Mouse (Mus musculus): Measurements from ENCODE around the gene Arhgap28. TPM values are rescaled to one million over a fixed set of nuclear protein-coding genes. Genes with fewer than 3 reads are reported as not detected.
"Not testable (repeated sequence)": the region's sequence is repeated elsewhere in the genome, so short reads cannot be mapped to it uniquely, and the experiment has no call there.

The Arhgap28 gene
- polyA plus RNA-seq, 1 experiment from 2014 or later: 1.0 TPM

DNA sequence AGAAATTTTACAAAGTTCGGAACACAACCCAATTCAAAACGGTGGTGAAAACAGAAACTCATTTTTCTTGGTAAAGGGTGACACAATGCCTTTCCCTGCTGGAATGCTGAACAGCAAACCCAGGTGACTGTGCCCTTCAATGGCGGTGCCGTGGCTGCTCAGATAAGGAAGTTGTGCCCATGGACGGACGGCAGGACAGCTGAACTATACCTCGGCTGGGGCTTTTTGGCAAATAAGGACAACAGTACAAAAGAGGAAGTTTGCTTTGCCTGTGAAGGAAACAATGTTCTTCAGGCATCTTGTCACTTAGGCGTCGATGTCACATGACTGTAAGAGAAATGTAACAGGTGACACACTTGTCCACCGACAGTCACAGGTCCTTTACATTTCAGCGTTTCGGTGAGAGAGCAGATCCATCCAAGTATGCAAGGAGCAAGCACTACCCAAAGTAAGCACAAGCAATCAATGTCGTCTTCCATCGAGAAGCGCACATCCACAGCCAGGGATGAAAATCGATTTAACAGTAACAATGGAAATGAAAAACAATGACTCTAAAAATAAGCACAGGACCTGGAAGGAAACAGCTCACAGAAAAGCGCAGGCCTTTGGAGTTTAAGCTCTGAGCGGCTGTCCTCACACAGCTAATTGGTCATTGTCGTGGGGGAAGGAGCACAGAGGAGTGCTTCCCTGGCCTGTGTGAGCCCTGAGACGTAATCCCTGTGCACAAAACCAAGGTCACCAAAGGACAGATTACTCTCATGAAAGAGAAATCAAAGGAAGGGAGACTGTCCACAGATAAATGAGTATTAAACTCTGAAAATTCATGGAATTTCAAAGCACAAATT is 114.2 kb downstream of the Arhgap28 start:
- no peak for DNase-seq (ENCODE audit: low spot score)

DNA sequence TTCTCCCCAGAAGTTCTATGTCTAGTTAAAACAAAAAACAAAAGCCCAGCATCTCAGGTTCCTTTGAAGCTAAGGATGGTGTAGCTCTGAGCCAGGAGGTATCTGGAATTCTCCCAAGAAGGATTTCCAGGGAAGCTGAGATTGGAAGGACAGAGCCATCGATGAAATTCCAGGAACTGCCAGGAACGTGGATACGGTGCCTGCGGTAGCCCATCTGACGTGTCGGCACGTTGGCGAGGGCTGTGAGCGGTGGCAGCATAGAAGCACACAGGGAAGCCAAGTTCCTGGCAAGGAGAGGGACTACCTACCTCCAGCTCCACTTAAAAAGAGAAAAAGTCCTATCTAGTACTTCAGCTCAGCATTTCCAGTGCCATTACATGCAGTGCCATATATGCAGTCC is 115.8 kb downstream of the Arhgap28 start:
- no peak for DNase-seq (ENCODE audit: low spot score)

DNA sequence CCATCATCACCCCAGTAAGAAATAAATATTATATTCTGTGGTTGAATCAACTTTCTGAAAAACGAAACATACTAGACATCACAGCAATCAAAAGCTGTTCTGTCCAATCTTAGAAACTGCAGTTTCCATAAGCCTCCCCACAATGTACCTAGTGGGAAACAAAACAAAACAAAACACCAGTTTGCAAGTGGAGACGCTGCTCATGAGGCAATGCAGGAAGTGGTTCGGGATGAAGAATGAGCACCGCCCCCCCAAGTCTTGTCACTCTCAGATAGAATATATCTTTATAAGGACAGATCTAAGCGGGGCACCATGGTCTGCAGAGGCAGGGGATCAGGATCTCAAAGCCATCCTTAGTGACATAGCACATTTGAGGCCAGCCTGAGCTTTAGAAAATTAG is 117.6 kb downstream of the Arhgap28 start:
- DNase-seq (ENCODE audit: low spot score): no peak

DNA sequence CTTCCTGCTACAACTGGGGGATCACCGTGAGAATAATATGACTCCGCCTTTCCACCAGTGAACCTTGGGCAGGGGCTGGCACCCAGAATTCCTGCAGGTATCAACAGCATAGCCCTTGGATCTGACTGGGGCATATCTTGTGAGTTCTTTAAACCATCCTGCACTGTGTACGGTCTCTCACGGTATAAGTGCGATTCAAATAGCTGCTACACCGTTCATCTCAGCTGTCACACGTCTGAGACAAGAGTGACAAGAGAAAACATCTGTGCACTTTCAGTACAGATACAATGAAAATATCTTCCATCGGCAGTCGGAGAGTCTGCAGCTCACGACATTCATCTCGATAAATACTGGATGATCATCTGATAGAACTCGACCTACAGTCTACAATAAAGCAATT is 126.3 kb downstream of the Arhgap28 start:
- DNase-seq (ENCODE audit: low spot score): no peak

DNA sequence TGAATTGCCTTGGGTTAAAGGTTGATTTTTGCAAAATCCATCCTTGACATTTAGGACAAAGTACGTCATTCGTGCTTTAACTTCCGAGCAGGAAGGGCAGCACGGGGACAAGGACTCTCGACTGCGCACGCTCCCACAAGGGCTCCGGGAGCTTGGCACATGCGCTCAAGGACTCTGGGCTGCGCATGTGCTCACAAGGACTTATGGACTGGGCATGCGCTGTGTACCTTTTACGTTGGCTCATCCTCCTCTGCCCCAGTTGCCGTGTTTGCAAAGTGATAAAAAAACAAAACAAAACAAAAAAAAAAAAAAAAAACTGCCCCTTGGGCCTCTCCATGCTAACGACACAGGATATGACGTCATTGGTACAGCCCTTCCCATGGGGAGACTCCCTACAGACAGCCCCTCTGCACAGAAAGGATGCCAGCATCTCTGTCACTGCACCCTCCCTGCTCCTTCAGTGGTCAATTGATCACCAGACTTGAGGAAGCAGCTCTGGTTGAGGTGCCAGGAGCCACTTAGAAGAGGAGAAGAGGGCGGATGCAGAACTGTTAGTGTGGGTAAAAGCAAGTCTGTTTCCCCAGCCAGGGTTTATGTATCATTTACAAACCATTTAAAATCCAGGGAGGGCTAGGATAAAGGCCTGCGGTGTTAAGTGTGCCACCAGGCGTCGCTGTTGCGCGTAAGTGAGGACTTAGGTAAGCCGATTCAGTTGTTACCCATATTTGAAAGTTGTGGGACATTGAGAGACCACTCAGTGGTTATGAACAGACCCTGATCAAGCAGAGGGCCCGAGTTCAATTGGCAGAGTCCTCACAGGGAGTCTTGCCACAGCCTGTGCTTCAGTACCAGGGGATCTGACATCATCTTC is 134.0 kb downstream of the Arhgap28 start:
- peak; percentile 31 for DNase-seq (ENCODE audit: low spot score)

DNA sequence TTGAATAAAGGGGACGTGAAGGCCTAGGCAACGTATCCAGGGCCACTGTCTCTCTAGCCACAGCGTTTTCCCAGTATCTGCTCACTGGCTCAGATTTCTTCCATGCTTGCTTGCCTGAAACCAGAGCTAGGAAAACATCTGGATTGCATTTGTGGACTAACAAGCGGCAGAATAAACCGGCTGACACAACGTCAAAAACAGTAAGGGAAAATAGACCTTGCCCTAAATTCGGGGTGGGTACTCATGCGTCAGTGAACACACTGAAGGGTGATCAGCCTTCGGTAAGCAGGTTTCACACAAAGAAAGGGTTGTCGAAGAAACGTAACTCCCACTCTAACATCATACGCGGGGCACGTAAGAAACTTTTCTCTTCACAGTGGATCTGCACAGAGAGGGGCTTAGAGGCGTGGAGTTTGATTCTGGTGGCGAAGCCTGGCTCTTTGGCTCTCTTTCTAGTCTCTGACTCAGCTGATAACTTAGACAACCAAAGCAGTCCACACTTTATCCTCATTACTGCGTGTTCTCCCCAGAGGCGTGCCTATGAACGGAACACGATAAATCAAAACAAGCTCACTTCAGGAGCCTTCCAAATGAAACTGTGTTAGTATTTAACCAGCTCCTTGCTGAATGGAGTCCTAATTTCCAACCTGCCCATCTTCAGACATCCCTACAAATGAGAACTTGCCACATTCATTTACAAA is 137.2 kb downstream of the Arhgap28 start:
- no peak for DNase-seq (ENCODE audit: low spot score)

DNA sequence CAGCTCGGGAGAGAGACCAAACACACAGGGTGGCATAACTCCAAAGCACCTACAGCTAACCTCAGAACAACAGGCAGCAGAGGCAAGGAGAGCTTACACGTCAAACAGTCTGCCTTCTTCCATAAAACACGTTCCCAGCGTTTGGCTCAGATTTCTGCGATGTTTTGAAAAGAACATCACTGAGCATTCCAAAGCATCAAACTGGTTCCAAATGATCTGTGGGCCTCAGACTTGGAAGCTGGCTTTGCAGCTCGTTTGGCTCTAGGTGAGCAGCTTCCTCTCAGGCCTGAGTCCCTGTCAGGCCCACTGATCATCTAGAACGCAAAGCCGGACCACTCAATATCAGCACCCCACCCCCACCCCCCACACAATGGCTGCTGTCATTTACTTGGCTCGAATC is 137.9 kb downstream of the Arhgap28 start:
- DNase-seq (ENCODE audit: low spot score): no peak

DNA sequence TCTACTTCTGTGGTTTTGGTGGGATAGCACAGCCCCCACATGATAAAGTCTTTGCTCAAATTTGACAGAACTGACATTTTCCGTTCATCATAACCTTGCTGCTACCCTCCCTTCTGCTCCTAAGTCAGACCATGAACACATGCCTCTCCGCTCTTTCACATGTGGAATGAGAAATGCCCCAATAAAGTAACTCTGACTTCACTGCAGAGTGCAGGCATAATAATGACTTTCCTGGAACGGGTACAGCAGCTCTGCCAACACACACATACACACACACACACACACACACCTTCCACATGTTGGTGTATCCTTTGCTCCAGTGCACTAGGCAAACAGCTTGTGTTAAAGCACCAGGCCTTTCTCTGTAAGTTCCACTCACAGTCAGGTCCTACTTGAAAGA is 139.0 kb downstream of the Arhgap28 start:
- no peak for DNase-seq (ENCODE audit: low spot score)

DNA sequence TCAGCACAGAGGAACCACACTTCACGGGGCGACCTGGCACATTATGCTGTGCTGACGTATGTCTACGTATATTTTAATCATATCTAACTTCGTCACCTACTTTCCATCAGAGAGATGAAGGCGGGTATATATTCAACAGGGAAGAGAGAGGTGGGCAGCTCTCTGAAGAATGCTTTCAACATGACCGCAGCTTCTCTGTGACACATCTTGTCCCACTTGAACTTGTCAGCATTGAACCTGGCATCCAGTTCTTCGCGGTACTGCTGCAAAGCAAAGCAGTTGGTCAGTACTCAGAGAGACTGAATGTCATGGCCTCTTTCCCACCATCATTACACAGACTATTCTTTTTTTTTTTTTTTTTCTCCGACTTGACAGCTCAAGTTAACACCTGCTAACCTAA is 139.6 kb downstream of the Arhgap28 start:
- DNase-seq (ENCODE audit: low spot score): no peak

DNA sequence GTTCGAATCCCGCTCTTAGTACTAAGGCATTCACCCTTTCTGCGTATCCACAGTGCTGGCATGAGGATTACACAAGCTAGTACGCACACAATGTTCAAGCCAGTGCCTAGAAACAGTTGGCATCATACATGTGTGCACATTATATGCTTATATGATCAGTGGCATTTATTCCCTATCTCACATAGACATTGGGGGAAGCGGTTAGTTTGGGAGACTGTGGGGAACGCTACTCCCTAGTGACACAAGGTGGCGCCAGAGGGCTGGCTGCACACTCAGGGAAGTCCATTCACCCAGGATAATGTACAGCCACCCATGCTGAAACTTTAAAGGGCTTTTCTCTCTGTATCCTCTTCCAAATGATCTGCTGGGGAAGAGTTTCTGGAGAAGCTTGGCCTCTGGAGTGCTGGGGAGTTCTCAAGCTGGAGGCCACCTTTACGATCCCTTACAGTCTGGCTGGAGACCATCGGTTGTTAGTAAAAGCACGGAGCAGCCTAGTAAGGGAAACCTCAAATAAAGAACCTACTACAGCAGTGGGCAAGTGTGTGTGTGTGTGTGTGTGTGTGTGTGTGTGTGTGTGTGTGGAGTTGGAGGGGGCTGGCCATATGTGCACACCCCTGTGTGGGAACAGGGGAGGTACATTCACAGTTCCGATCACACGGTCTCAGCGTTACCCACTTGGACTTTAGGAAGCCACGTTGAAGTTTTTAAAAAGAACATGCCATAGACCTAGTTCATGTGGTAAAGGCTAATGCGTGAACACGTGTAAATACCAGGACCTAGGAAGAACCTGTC is 142.0 kb downstream of the Arhgap28 start:
- peak; percentile 43 for DNase-seq (ENCODE audit: low spot score)

DNA sequence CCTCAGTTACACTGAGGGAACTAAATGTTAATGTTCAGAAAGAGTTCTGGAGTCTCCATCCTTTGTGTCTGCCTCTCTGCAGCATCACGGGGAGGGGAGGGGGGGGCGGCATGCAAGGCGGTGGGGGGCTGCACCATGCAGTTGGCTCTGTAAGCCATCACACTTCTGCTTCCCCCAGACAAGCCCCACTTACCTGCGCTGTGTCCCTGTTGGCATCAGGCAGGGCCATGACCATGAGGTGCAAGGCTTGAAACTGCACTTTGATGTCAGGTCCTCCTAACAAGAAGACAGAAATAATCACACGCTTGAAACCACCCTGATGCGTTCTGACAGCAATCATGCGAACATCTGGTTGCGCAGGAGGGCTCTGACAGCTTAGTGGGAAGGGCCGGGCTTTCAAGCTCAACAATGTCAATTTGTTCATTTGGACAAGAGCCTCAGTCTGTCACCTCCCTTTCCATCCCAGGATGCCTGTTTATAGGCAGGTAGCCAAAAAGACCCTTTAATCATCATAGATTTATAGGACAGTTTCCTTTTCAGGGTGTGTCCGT is 142.8 kb downstream of the Arhgap28 start:
- no peak for DNase-seq (ENCODE audit: low spot score)

DNA sequence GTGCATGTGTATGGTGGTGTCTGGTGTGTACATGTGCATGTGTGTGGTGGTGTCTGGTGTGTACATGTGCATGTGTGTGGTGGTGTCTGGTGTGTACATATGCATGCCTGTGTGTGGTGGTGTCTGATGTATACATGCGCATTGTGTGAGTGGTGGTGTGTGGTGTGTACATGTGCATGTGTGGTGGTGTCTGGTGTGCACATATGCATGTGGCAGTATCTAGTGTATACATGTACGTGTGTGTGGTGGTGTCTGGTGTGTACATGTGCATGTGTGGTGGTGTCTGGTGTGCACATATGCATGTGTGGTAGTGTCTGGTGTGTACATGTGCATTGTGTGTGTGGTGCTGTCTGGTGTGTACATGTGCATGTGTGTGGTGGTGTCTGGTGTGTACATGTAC is 162.4 kb downstream of the Arhgap28 start:
- DNase-seq (ENCODE audit: low spot score): not testable (repeated sequence)

DNA sequence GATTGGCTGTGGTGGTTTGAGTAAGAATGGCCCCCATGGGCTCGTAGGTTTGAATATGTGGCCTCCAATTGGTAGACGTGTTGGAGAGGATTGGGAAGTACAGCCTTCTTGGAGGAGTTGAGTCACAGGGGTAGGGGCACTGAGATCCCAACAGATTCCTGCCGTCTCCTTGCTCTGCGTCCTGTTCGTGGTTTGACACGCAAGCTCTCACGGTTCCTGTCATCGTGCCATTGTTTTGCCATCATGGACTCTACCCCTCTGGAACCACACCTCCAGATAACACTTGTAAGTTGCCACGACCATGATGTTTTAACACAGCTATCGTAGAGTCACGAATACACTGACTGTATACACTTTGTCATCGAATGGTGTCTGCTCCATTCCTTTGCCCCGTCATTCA is 165.0 kb downstream of the Arhgap28 start:
- no peak for DNase-seq (ENCODE audit: low spot score)

DNA sequence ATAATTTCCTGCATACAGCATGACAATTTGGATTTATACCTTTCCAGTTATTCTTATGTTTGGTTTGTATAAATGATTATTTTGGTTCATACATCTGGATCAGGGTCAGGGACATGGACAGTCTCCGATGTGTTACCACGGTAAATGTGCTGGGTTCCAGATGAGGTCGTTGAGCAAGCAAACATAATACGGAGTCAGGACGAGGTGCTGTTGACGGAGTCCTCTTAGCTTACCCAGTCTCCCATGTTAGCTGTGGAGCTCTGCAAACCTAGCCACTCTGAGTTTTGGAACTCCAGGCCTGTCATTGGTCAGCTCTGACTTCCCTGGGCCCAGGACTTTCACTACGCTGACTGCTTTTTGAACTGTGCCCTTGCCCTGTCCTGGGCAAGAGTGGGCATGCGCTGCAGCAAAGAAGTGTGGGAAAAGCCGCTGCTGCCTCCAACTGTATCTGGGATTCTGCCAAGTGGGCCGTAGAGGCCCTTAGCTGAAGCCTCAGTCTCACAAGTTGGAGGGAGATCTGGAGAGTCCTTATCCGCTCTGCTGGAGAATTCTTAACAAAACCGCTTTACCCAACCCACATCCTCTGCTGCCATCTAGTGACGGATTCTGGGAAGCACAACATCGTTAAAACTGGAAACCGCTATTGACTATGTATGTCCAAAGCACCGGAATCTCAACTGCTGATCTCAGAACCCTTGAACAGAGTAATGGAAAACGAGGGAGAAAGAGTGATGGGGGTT is 166.4 kb downstream of the Arhgap28 start:
- peak; percentile 34 for DNase-seq (ENCODE audit: low spot score)

DNA sequence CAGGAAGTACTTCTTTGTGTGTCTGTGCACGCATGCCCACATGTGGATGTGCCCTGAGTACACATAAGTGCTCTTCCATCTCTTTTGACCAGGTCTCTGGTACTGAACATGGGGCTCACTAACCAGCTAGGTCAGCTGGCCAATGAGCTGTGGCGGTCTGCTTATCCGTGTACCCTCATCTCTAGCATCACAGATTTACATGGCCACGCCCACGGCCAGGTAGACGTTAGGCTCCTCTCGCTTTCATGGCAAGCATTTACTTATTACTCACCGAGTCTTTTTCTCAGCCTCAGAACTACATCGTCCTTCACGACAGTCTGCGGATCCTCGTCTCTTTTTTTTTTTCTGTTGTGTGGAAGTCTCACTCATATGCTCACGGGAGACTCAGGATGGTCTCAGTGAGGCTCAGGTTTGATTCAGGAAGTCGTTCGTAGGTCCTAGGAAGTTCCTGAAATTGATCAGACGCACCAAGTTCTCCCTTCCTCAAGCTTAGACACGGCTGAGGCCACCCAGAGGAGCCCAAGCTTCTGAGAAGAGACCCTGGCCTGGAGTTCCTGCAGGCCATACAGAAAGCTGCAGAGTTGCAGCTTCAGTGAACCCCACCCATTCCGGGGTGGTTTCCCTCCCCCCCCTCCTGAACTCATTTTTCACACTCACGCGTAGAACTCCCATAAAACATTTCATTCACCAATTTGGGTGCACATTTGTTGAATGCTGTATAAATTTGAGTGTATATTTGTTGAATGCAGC is 167.6 kb downstream of the Arhgap28 start:
- DNase-seq (ENCODE audit: low spot score): no peak

DNA sequence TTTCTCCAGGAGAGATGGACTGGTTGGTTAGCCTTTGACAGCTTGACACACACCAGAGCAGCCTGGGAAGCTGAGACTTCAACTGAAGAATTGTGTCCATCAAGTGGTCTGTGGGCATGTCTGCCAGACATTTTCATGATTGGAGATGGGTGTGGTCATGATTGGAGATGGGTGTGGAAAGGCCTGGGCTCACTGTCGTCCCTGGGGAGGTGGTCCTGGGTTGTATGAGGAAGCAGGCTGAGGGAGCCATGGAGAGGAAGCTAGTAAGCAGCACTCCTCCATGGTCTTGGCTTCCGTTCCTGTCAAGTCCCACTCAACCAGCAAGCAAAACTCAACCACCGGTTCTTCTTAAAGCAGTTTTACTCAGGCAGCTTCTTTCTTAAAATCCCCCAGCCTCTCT is 176.5 kb downstream of the Arhgap28 start:
- DNase-seq (ENCODE audit: low spot score): no peak

DNA sequence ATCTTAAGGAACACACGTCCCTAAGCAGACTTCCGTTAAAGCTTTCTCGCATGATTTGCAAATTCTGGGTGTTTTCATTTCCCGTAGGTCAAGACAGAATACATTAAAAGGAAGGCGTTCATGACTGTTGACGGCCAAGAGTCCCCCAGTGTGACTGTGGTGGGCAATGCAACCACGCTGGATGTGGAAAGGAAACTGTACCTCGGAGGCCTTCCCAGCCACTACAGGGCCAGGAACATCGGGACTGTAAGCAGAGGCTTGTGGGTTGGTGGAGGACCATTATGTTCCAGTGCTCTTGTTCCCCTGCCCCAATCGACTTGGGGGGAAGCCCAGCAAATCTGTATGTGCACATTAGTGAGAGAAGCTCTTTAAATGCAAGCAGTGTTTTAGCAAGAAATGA is 187.0 kb downstream of the Arhgap28 start:
- no peak for DNase-seq (ENCODE audit: low spot score)

DNA sequence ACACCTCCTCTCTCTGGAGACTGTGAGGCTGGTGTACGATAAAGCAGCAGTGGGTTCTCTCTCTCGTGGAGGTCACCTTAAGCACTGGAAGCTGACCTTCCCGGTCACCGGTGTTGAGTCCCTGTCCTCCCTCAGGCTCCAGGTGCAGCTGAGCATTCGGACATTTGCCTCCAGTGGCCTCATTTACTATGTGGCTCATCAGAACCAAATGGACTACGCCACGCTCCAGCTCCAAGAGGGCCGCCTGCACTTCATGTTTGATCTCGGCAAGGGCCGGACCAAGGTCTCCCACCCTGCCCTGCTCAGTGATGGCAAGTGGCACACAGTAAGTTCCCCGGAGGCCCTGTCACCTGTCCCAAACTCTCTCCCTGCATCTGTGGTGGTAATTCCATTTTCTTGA is 188.2 kb downstream of the Arhgap28 start:
- no peak for DNase-seq (ENCODE audit: low spot score)

DNA sequence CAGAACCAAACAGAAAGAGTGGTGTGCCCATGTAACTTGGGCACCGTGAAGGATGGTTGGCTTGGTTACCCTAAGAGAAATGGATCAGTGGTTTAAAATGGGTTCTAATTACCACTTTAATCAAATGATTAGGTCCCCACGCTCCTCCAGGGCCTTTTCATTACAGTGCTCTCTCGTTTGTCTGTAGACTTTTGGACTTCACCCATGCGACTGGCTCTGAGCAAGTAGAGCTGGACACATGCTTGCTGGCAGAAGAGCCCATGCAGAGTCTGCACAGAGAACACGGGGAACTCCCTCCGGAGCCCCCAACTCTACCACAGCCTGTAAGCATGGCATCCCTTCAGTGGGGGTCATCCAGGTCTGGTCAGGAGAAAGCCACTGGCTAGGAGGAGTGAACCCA is 190.3 kb downstream of the Arhgap28 start:
- no peak for DNase-seq (ENCODE audit: low spot score)
